ENCODE assay signal across 8 mouse cellular contexts in genomic region chr5:88553271-88554085, GRCm38 (mm10). TPM values are rescaled to one million over a fixed set of nuclear protein-coding genes. Genes with fewer than 3 reads are reported as not detected.
A peak's percentile ranks its signal among the peaks of the same experiment; 100 is the strongest.
DNase-seq lines count a peak whose midpoint lies in the region; ATAC-seq and TF ChIP-seq lines count a peak whose summit lies in the region.

No protein-coding gene starts in this region.

- H3K36me3 ChIP-seq in heart, embryonic 13.5 days: peaks cover 23% of the 10 kb centered on the region
- H3K36me3 ChIP-seq in E14TG2a.4 (ENCODE audit: insufficient read depth, low read length): peaks cover 32% of the 10 kb centered on the region
- peaks cover 14% of the 10 kb centered on the region for H3K36me3 ChIP-seq in erythroblast, embryonic 14.5 days (ENCODE audit: control insufficient read depth)
- 0 out of 2 replicates have a peak, but pooled peaks cover 3% of the 10 kb centered on the region for H3K36me3 ChIP-seq in liver, embryonic 11.5 days (ENCODE audit: control insufficient read depth, insufficient read depth, low read length)
- H3K36me3 ChIP-seq in stomach, embryonic 16.5 days (ENCODE audit: control insufficient read depth, insufficient read depth, low read length): no peaks in the 10 kb centered on the region

- peak overlapping the region; percentile 96 for H3K27ac ChIP-seq in heart, embryonic 13.5 days (replicated peaks)
- peak overlapping the region; percentile 91 for H3K27ac ChIP-seq in liver, embryonic 11.5 days (ENCODE audit: low read depth, low read length)
- H3K27ac ChIP-seq in stomach, embryonic 16.5 days (ENCODE audit: low read length): peak overlapping the region; percentile 92

- peak overlapping the region; percentile 90 for H3K4me2 ChIP-seq in heart, embryonic 13.5 days
- peak overlapping the region; percentile 76 for H3K4me2 ChIP-seq in liver, embryonic 11.5 days
- peak overlapping the region; percentile 58 for H3K4me2 ChIP-seq in stomach, embryonic 16.5 days (ENCODE audit: low read depth, low read length)

- H3K4me3 ChIP-seq in heart, embryonic 13.5 days: peak overlapping the region; percentile 74
- H3K4me3 ChIP-seq in E14TG2a.4 (replicated peaks; ENCODE audit: low read length): peak overlapping the region; percentile 100
- H3K4me3 ChIP-seq in erythroblast, embryonic 14.5 days (replicated peaks): peak overlapping the region; percentile 74
- H3K4me3 ChIP-seq in liver, embryonic 11.5 days (ENCODE audit: low read depth, low read length): peak overlapping the region; percentile 83
- peak overlapping the region; percentile 66 for H3K4me3 ChIP-seq in stomach, embryonic 16.5 days (replicated peaks; ENCODE audit: low read length)

- peaks cover 23% of the 10 kb centered on the region for H3K4me1 ChIP-seq in heart, embryonic 13.5 days
- peaks cover 34% of the 10 kb centered on the region for H3K4me1 ChIP-seq in E14TG2a.4 (replicated peaks; ENCODE audit: low read depth, low read length)
- H3K4me1 ChIP-seq in erythroblast, embryonic 14.5 days (ENCODE audit: control insufficient read depth): peaks cover 30% of the 10 kb centered on the region
- H3K4me1 ChIP-seq in liver, embryonic 11.5 days (replicated peaks; ENCODE audit: control insufficient read depth, insufficient read depth, low read length): peaks cover 14% of the 10 kb centered on the region
- H3K4me1 ChIP-seq in stomach, embryonic 16.5 days (ENCODE audit: control insufficient read depth, insufficient read depth, low read length): peaks cover 14% of the 10 kb centered on the region

- H3K9ac ChIP-seq in heart, embryonic 13.5 days: peak overlapping the region; percentile 94
- peak overlapping the region; percentile 86 for H3K9ac ChIP-seq in liver, embryonic 11.5 days (ENCODE audit: low read depth, low read length)
- peak overlapping the region; percentile 81 for H3K9ac ChIP-seq in stomach, embryonic 16.5 days (ENCODE audit: low read length)

- no peaks in the 10 kb centered on the region for H3K27me3 ChIP-seq in heart, embryonic 13.5 days (replicated peaks)
- H3K27me3 ChIP-seq in E14TG2a.4 (ENCODE audit: insufficient read depth, low read length): no peaks in the 10 kb centered on the region
- no peaks in the 10 kb centered on the region for H3K27me3 ChIP-seq in erythroblast, embryonic 14.5 days (ENCODE audit: control insufficient read depth)
- no peaks in the 10 kb centered on the region for H3K27me3 ChIP-seq in liver, embryonic 11.5 days (replicated peaks; ENCODE audit: control insufficient read depth, insufficient read depth, low read length)
- no peaks in the 10 kb centered on the region for H3K27me3 ChIP-seq in stomach, embryonic 16.5 days (ENCODE audit: control insufficient read depth, insufficient read depth, low read length)

- DNase-seq in heart, postnatal 4 days: no peak
- no peak for DNase-seq in liver, embryonic 11.5 days (ENCODE audit: low spot score)
- no peak for DNase-seq in retina, postnatal 1 day
- no peak for DNase-seq in layer of hippocampus, adult 18-20 months (ENCODE audit: low spot score in 2 of 2)

- no peaks in the 10 kb centered on the region for H3K9me3 ChIP-seq in heart, embryonic 13.5 days
- H3K9me3 ChIP-seq in E14TG2a.4 (ENCODE audit: low read length): no peaks in the 10 kb centered on the region
- no peaks in the 10 kb centered on the region for H3K9me3 ChIP-seq in erythroblast, embryonic 14.5 days (ENCODE audit: control insufficient read depth, low read length)
- no peaks in the 10 kb centered on the region for H3K9me3 ChIP-seq in liver, embryonic 11.5 days (ENCODE audit: control insufficient read depth, low read length)
- no peaks in the 10 kb centered on the region for H3K9me3 ChIP-seq in stomach, embryonic 16.5 days (replicated peaks; ENCODE audit: control insufficient read depth, low read length)

- no peak for TF ChIP-seq CTCF in E14TG2a.4 (conservative IDR thresholded peaks at IDR 0.05; ENCODE audit: low read length)

- 7% methylated on average over 29 of the region's 29 CpGs for WGBS in heart, embryonic 13.5 days
- WGBS in liver, embryonic 11.5 days: 4% methylated on average over 29 of the region's 29 CpGs
- 7% methylated on average over 29 of the region's 29 CpGs for WGBS in stomach, embryonic 16.5 days

- peak; percentile 29; the same call in 1 of the 2 replicates for ATAC-seq in heart, embryonic 13.5 days (ENCODE audit: extremely low read depth, insufficient number of reproducible peaks, low FRiP score, low TSS enrichment)
- peak; percentile 59 for ATAC-seq in liver, embryonic 11.5 days (replicated peaks; ENCODE audit: low FRiP score)
- peak; percentile 57; the same call in 1 of the 2 replicates for ATAC-seq in stomach, embryonic 16.5 days (ENCODE audit: insufficient read depth, low FRiP score)

RNA-seq across cellular contexts. Expression of gene Utp3, which starts 0.8 kb away (rescaled TPM):
- polyA plus RNA-seq in heart, embryonic 13.5 days (2015; fragmentation: Nextera tagmentation; extraction: Ambion mirVana): 44.0 and 49.1 TPM in 2 replicates
- 10 to 100 TPM; 24.5 to 25.6 TPM for total RNA-seq in heart, postnatal 4 days (2021)
- 4.7 and 6.2 TPM in 2 replicates for polyA plus RNA-seq in erythroblast, embryonic 14.5 days (2012)
- 74.5 and 77.7 TPM in 2 replicates for polyA plus RNA-seq in liver, embryonic 11.5 days (2014; fragmentation: Nextera tagmentation; extraction: Ambion mirVana)
- polyA plus RNA-seq in stomach, embryonic 16.5 days (2015; fragmentation: Nextera tagmentation; extraction: Ambion mirVana): 59.8 and 67.0 TPM in 2 replicates
- 10 to 100 TPM; 29.3 to 30.5 TPM for total RNA-seq in layer of hippocampus, adult 18-20 months (2021)

RNA-seq across cellular contexts. Expression of gene Rufy3, which starts 11.4 kb away (rescaled TPM):
- polyA plus RNA-seq in heart, embryonic 13.5 days (2015; fragmentation: Nextera tagmentation; extraction: Ambion mirVana): 8.5 and 9.2 TPM in 2 replicates
- 10 to 100 TPM; 15.8 to 16.1 TPM for total RNA-seq in heart, postnatal 4 days (2021)
- polyA plus RNA-seq in erythroblast, embryonic 14.5 days (2012): 0.05 and 0.07 TPM in 2 replicates
- 9.1 and 10.7 TPM in 2 replicates for polyA plus RNA-seq in liver, embryonic 11.5 days (2014; fragmentation: Nextera tagmentation; extraction: Ambion mirVana)
- 10.9 and 13.5 TPM in 2 replicates for polyA plus RNA-seq in stomach, embryonic 16.5 days (2015; fragmentation: Nextera tagmentation; extraction: Ambion mirVana)
- total RNA-seq in layer of hippocampus, adult 18-20 months (2021): 100 to 1,000 TPM; 159 to 169 TPM

RNA-seq across cellular contexts. Expression of gene Jchain, which starts 25.8 kb away (rescaled TPM):
- polyA plus RNA-seq in heart, embryonic 13.5 days (2015; fragmentation: Nextera tagmentation; extraction: Ambion mirVana): 0.29 and 0.32 TPM in 2 replicates
- total RNA-seq in heart, postnatal 4 days (2021): under 1 TPM; 0.19 to 0.43 TPM
- polyA plus RNA-seq in erythroblast, embryonic 14.5 days (2012): not detected in 2 replicates
- 0.23 TPM in 1 of 2 replicates, not detected in the other for polyA plus RNA-seq in liver, embryonic 11.5 days (2014; fragmentation: Nextera tagmentation; extraction: Ambion mirVana)
- 0.16 and 0.28 TPM in 2 replicates for polyA plus RNA-seq in stomach, embryonic 16.5 days (2015; fragmentation: Nextera tagmentation; extraction: Ambion mirVana)
- under 1 TPM; 0.28 to 0.37 TPM for total RNA-seq in layer of hippocampus, adult 18-20 months (2021)
